Mouse (Mus musculus) ES-E14 (cell line): ENCODE data around the gene Tmem273.

Source experiments
- HCFC1 ChIP-seq: IDR thresholded peaks from 2 replicates; pipeline ENCODE4 v1.6.1; 2012; ENCODE audit warnings: low read length, inconsistent platforms, borderline replicate concordance; ENCODE audit not compliant: insufficient read depth
- ZNF384 ChIP-seq: IDR thresholded peaks from 2 replicates; pipeline ENCODE4 v1.6.1; 2012; ENCODE audit warnings: low read depth, low read length, inconsistent platforms

DNA sequence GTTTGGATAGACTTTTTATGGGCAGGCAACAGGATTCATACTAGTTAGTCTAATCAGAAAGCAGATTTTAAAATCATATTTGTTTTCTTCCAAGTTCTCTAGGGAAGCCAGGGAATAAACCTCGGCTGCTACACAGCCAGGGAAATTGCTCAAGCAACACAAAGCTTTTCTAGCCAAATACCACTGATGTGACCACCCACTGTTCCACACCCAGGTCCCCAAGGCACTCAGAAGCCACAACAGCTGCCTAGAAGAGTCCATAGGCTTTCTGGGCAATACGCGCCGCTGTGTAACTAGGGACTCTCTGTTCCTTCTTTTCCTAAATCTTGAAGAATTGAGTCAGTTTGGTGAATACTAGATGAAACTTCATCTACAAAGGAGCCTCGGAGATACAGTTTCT, 47.2 kb upstream of the Tmem273 start:
- TF ChIP-seq ZNF384 (no peak), HCFC1 (no peak)
